Comparison of ENCODE assay signal across 39 mouse cellular contexts in genomic region chr7:28598951-28599350, GRCm38 (mm10). TPM values are rescaled to one million over a fixed set of nuclear protein-coding genes. Genes with fewer than 3 reads are reported as not detected.
DNase-seq lines count a peak whose midpoint lies in the region; ATAC-seq and TF ChIP-seq lines count a peak whose summit lies in the region.
"Had no signal": no experiment of that assay in that cellular context is flagged by ENCODE, and none has a peak within 500 bp of the region (broad histone marks: within the 10 kb centered on the region; RNA-seq: fewer than 3 reads in every experiment).

No protein-coding gene starts in this region.

- 0 out of 2 replicates have a peak overlapping the region, but pooled peaks have one; percentile 15 for H3K27ac ChIP-seq in forebrain, embryonic 12.5 days
- H3K27ac ChIP-seq in forebrain, embryonic 13.5 days: no peak overlapping the region
- H3K27ac ChIP-seq in lung, embryonic 15.5 days: no peak overlapping the region
- no peak overlapping the region for H3K27ac ChIP-seq in CH12.LX (ENCODE audit: insufficient read depth, low read depth)
- peak overlapping the region; percentile 96 for H3K27ac ChIP-seq in embryonic facial prominence, embryonic 10.5 days (replicated peaks)
- H3K27ac ChIP-seq in hindbrain, embryonic 12.5 days: no peak overlapping the region
- H3K27ac ChIP-seq: embryonic facial prominence, embryonic 12.5 days; limb, embryonic 15.5 days had no signal

- no peak for TF ChIP-seq POLR2A in CH12.LX (IDR thresholded peaks at IDR 0.05; ENCODE audit: low read depth, low read length)

- H3K79me2 ChIP-seq in CH12.LX (replicated peaks; ENCODE audit: control insufficient read depth, extremely low read depth, insufficient read depth, poor library complexity, severe bottlenecking): peaks cover 19% of the 10 kb centered on the region

- ATAC-seq in forebrain, embryonic 12.5 days (ENCODE audit: low FRiP score): no peak
- ATAC-seq in forebrain, embryonic 13.5 days: no peak
- no peak for ATAC-seq in lung, embryonic 15.5 days (ENCODE audit: borderline replicate concordance, extremely low read depth, low FRiP score, low TSS enrichment)
- ATAC-seq in hindbrain, embryonic 12.5 days (ENCODE audit: low FRiP score): no peak

- H3K27me3 ChIP-seq in forebrain, embryonic 12.5 days: no peaks in the 10 kb centered on the region
- H3K27me3 ChIP-seq in forebrain, embryonic 13.5 days: no peaks in the 10 kb centered on the region
- H3K27me3 ChIP-seq in lung, embryonic 15.5 days: no peaks in the 10 kb centered on the region
- H3K27me3 ChIP-seq in CH12.LX (replicated peaks): no peaks in the 10 kb centered on the region
- no peaks in the 10 kb centered on the region for H3K27me3 ChIP-seq in embryonic facial prominence, embryonic 10.5 days (replicated peaks; ENCODE audit: low read depth, poor library complexity, severe bottlenecking)
- no peaks in the 10 kb centered on the region for H3K27me3 ChIP-seq in hindbrain, embryonic 12.5 days
- H3K27me3 ChIP-seq: embryonic facial prominence, embryonic 12.5 days; heart, embryonic 12.5 days; limb, embryonic 15.5 days had no signal

- H3K4me1 ChIP-seq in forebrain, embryonic 12.5 days: peaks cover 24% of the 10 kb centered on the region
- H3K4me1 ChIP-seq in forebrain, embryonic 13.5 days: peaks cover 24% of the 10 kb centered on the region
- H3K4me1 ChIP-seq in lung, embryonic 15.5 days: peaks cover 46% of the 10 kb centered on the region
- peaks cover 28 to 57% of the 10 kb centered on the region in 2 experiments for H3K4me1 ChIP-seq in CH12.LX (ENCODE audit: control insufficient read depth in 1 of 2, insufficient read depth in 2 of 2)
- peaks cover 45% of the 10 kb centered on the region for H3K4me1 ChIP-seq in embryonic facial prominence, embryonic 10.5 days
- H3K4me1 ChIP-seq in hindbrain, embryonic 12.5 days: peaks cover 33% of the 10 kb centered on the region

- H3K4me3 ChIP-seq in forebrain, embryonic 12.5 days (replicated peaks): no peak overlapping the region
- no peak overlapping the region for H3K4me3 ChIP-seq in forebrain, embryonic 13.5 days
- no peak overlapping the region for H3K4me3 ChIP-seq in lung, embryonic 15.5 days
- no peak overlapping the region for H3K4me3 ChIP-seq in CH12.LX (replicated peaks in 1 of 3; ENCODE audit: low read depth in 2 of 3, low read length in 2 of 3, poor library complexity in 1 of 3)
- peak overlapping the region; percentile 83; the same call in 1 of the 2 replicates for H3K4me3 ChIP-seq in embryonic facial prominence, embryonic 10.5 days
- no peak overlapping the region for H3K4me3 ChIP-seq in hindbrain, embryonic 12.5 days

- TF ChIP-seq CTCF in CH12.LX (conservative IDR thresholded peaks at IDR 0.05 in 1 of 2, IDR thresholded peaks at IDR 0.05 in 1 of 2; ENCODE audit: low read depth in 2 of 2, low read length in 2 of 2): no peak

- H3K4me2 ChIP-seq in forebrain, embryonic 12.5 days: no peak overlapping the region
- no peak overlapping the region for H3K4me2 ChIP-seq in forebrain, embryonic 13.5 days
- H3K4me2 ChIP-seq in lung, embryonic 15.5 days: peak overlapping the region; percentile 59; the same call in 1 of the 2 replicates
- peak overlapping the region; percentile 95 for H3K4me2 ChIP-seq in CH12.LX (ENCODE audit: insufficient read depth, low read depth, poor library complexity, severe bottlenecking)
- no peak overlapping the region for H3K4me2 ChIP-seq in hindbrain, embryonic 12.5 days (replicated peaks)

- no peaks in the 10 kb centered on the region for H3K9me3 ChIP-seq in forebrain, embryonic 12.5 days
- no peaks in the 10 kb centered on the region for H3K9me3 ChIP-seq in forebrain, embryonic 13.5 days (replicated peaks)
- no peaks in the 10 kb centered on the region for H3K9me3 ChIP-seq in lung, embryonic 15.5 days
- H3K9me3 ChIP-seq in CH12.LX (replicated peaks; ENCODE audit: low read length): no peaks in the 10 kb centered on the region
- no peaks in the 10 kb centered on the region for H3K9me3 ChIP-seq in embryonic facial prominence, embryonic 10.5 days
- H3K9me3 ChIP-seq in hindbrain, embryonic 12.5 days (replicated peaks): no peaks in the 10 kb centered on the region
- H3K9me3 ChIP-seq: embryonic facial prominence, embryonic 12.5 days; heart, embryonic 12.5 days; limb, embryonic 15.5 days had no signal

- in situ Hi-C loops in CH12.LX (cut with MboI; ENCODE audit: low pct_ligation_motif_present, low pct_unique_long_range_greater_than_20kb, low sequenced_read_pairs): no loop called here

- dilution Hi-C loops in CH12.LX (cut with MboI; ENCODE audit: extremely low pct_ligation_motif_present, extremely low pct_unique_long_range_greater_than_20kb, low sequenced_read_pairs): no loop called here

- WGBS in forebrain, embryonic 12.5 days: 70% methylated on average over 2 of the region's 2 CpGs
- WGBS in forebrain, embryonic 13.5 days: 70% methylated on average over 2 of the region's 2 CpGs
- 53% methylated on average over 2 of the region's 2 CpGs for WGBS in lung, embryonic 15.5 days
- WGBS in embryonic facial prominence, embryonic 10.5 days: 65% methylated on average over 2 of the region's 2 CpGs
- 69% methylated on average over 2 of the region's 2 CpGs for WGBS in hindbrain, embryonic 12.5 days

- H3K36me3 ChIP-seq in forebrain, embryonic 12.5 days (replicated peaks): no peaks in the 10 kb centered on the region; the same call in 1 of the 2 replicates
- H3K36me3 ChIP-seq in forebrain, embryonic 13.5 days (ENCODE audit: poor library complexity, severe bottlenecking): no peaks in the 10 kb centered on the region
- no peaks in the 10 kb centered on the region for H3K36me3 ChIP-seq in lung, embryonic 15.5 days
- peaks cover 4 to 12% of the 10 kb centered on the region in 2 experiments for H3K36me3 ChIP-seq in CH12.LX (replicated peaks in 1 of 2; ENCODE audit: control insufficient read depth in 1 of 2, insufficient read depth in 1 of 2, low read length in 1 of 2)
- peaks cover 14% of the 10 kb centered on the region for H3K36me3 ChIP-seq in embryonic facial prominence, embryonic 10.5 days (replicated peaks)
- 0 out of 2 replicates have a peak, but pooled peaks cover 7% of the 10 kb centered on the region for H3K36me3 ChIP-seq in hindbrain, embryonic 12.5 days
- H3K36me3 ChIP-seq: heart, embryonic 12.5 days; limb, embryonic 15.5 days had no signal

- no peak for DNase-seq in lung, postnatal 14 days
- peak; percentile 50 for DNase-seq in CH12.LX (ENCODE audit: extremely low read depth)
- DNase-seq in embryonic facial prominence, embryonic 10.5 days (ENCODE audit: low spot score): no peak
- DNase-seq in layer of hippocampus, adult 8-10 months (ENCODE audit: low spot score in 2 of 2): no peak
- DNase-seq: adrenal gland, adult 2 months; adrenal gland, postnatal 36 days; cerebellum, adult 18-20 months; cerebellum, postnatal 10 days; gastrocnemius, postnatal 25 days; heart, adult 11 months; heart, postnatal 4 days; kidney, adult 18-20 months; kidney, postnatal 36 days; layer of hippocampus, postnatal 36 days; left cerebral cortex, postnatal 4 days; lung, adult 18-20 months; lung, postnatal 10 days; right cerebral cortex, postnatal 4 days; thymus, postnatal 4 days had no signal

- no peak overlapping the region for H3K9ac ChIP-seq in forebrain, embryonic 12.5 days
- H3K9ac ChIP-seq in forebrain, embryonic 13.5 days: no peak overlapping the region
- H3K9ac ChIP-seq in lung, embryonic 15.5 days: no peak overlapping the region
- no peak overlapping the region for H3K9ac ChIP-seq in CH12.LX (ENCODE audit: insufficient read depth, low read depth)
- H3K9ac ChIP-seq in hindbrain, embryonic 12.5 days: no peak overlapping the region
- H3K9ac ChIP-seq: heart, embryonic 12.5 days; limb, embryonic 15.5 days had no signal

- TF ChIP-seq RAD21 in CH12.LX (IDR thresholded peaks at IDR 0.05; ENCODE audit: low read depth, low read length): no peak

- TF ChIP-seq EP300 in CH12.LX (IDR thresholded peaks at IDR 0.05; ENCODE audit: low read length): peak; percentile 78

RNA-seq across cellular contexts. Expression of gene Pak4, which starts 1.0 kb away (rescaled TPM):
- 41.0 and 43.9 TPM in 2 replicates for polyA plus RNA-seq in forebrain, embryonic 12.5 days (2016; fragmentation: Nextera tagmentation; extraction: Ambion mirVana)
- polyA plus RNA-seq in forebrain, embryonic 13.5 days (2015; fragmentation: Nextera tagmentation; extraction: Ambion mirVana): 36.1 and 36.8 TPM in 2 replicates
- polyA plus RNA-seq in lung, embryonic 15.5 days (2015; fragmentation: Nextera tagmentation; extraction: Ambion mirVana): 55.4 and 60.8 TPM in 2 replicates
- 8.3 and 10.7 TPM in 2 replicates for total RNA-seq in CH12.LX (2012; rRNA removed)
- total RNA-seq in CH12.LX (2014; rRNA removed): 6.7 and 7.5 TPM in 2 replicates
- 10.5 and 11.2 TPM in 2 replicates for polyA plus RNA-seq in CH12.LX (2012; ENCODE audit: insufficient read length, low read depth)
- polyA plus RNA-seq in embryonic facial prominence, embryonic 10.5 days (2016; fragmentation: Nextera tagmentation; extraction: Ambion mirVana): 70.1 and 75.8 TPM in 2 replicates
- 31.8 and 34.3 TPM in 2 replicates for polyA plus RNA-seq in hindbrain, embryonic 12.5 days (2016; fragmentation: Nextera tagmentation; extraction: Ambion mirVana)
- total RNA-seq in layer of hippocampus, adult 8-10 months (2022): 10 to 100 TPM; 12.2 to 14.2 (median 13.1) TPM

RNA-seq across cellular contexts. Expression of gene Samd4b, which starts 1.0 kb away (rescaled TPM):
- polyA plus RNA-seq in forebrain, embryonic 12.5 days (2016; fragmentation: Nextera tagmentation; extraction: Ambion mirVana): 35.6 and 37.6 TPM in 2 replicates
- polyA plus RNA-seq in forebrain, embryonic 13.5 days (2015; fragmentation: Nextera tagmentation; extraction: Ambion mirVana): 20.0 and 20.5 TPM in 2 replicates
- polyA plus RNA-seq in lung, embryonic 15.5 days (2015; fragmentation: Nextera tagmentation; extraction: Ambion mirVana): 21.3 and 21.6 TPM in 2 replicates
- total RNA-seq in CH12.LX (2012; rRNA removed) (7.7 and 10.0 TPM in 2 replicates), CH12.LX (2014; rRNA removed) (2.7 and 3.7 TPM in 2 replicates)
- 18.0 and 24.6 TPM in 2 replicates for polyA plus RNA-seq in CH12.LX (2012; ENCODE audit: insufficient read length, low read depth)
- 36.0 and 38.9 TPM in 2 replicates for polyA plus RNA-seq in embryonic facial prominence, embryonic 10.5 days (2016; fragmentation: Nextera tagmentation; extraction: Ambion mirVana)
- 35.6 and 38.6 TPM in 2 replicates for polyA plus RNA-seq in hindbrain, embryonic 12.5 days (2016; fragmentation: Nextera tagmentation; extraction: Ambion mirVana)
- total RNA-seq in layer of hippocampus, adult 8-10 months (2022): 10 to 100 TPM; 62.6 to 73.9 (median 66.2) TPM

RNA-seq across cellular contexts. Expression of gene Acp7, which starts 32.2 kb away (rescaled TPM):
- polyA plus RNA-seq in forebrain, embryonic 12.5 days (2016; fragmentation: Nextera tagmentation; extraction: Ambion mirVana): not detected in 2 replicates
- not detected in 2 replicates for polyA plus RNA-seq in forebrain, embryonic 13.5 days (2015; fragmentation: Nextera tagmentation; extraction: Ambion mirVana)
- not detected in 2 replicates for polyA plus RNA-seq in lung, embryonic 15.5 days (2015; fragmentation: Nextera tagmentation; extraction: Ambion mirVana)
- total RNA-seq in CH12.LX (2012; rRNA removed) (not detected in 2 replicates), CH12.LX (2014; rRNA removed) (not detected in 2 replicates)
- polyA plus RNA-seq in CH12.LX (2012; ENCODE audit: insufficient read length, low read depth): not detected in 2 replicates
- not detected in 2 replicates for polyA plus RNA-seq in embryonic facial prominence, embryonic 10.5 days (2016; fragmentation: Nextera tagmentation; extraction: Ambion mirVana)
- 0.12 TPM in 1 of 2 replicates, not detected in the other for polyA plus RNA-seq in hindbrain, embryonic 12.5 days (2016; fragmentation: Nextera tagmentation; extraction: Ambion mirVana)
- 1 to 10 TPM; 2.2 to 3.8 (median 2.4) TPM for total RNA-seq in layer of hippocampus, adult 8-10 months (2022)
- total RNA-seq: adrenal gland, adult 2 months; adrenal gland, postnatal 36 days; gastrocnemius, adult 18-20 months; gastrocnemius, postnatal 25 days; heart, postnatal 4 days; neutrophil, adult 5-6 weeks had no signal
- polyA plus RNA-seq: activated CD4-positive, CD25-positive, alpha-beta regulatory T cell, adult 4 months; adrenal gland, adult 2 months; forebrain, embryonic 11.5 days; heart, embryonic 12.5 days; heart, postnatal 0 days; intestine, embryonic 14.5 days; kidney, embryonic 16.5 days; spleen, adult 2 months had no signal

RNA-seq across cellular contexts. Expression of gene Nccrp1, which starts 51.9 kb away (rescaled TPM):
- polyA plus RNA-seq in forebrain, embryonic 12.5 days (2016; fragmentation: Nextera tagmentation; extraction: Ambion mirVana): not detected in 2 replicates
- not detected in 2 replicates for polyA plus RNA-seq in forebrain, embryonic 13.5 days (2015; fragmentation: Nextera tagmentation; extraction: Ambion mirVana)
- not detected in 2 replicates for polyA plus RNA-seq in lung, embryonic 15.5 days (2015; fragmentation: Nextera tagmentation; extraction: Ambion mirVana)
- total RNA-seq in CH12.LX (2012; rRNA removed) (not detected in 2 replicates), CH12.LX (2014; rRNA removed) (not detected in 2 replicates)
- not detected in 2 replicates for polyA plus RNA-seq in CH12.LX (2012; ENCODE audit: insufficient read length, low read depth)
- polyA plus RNA-seq in embryonic facial prominence, embryonic 10.5 days (2016; fragmentation: Nextera tagmentation; extraction: Ambion mirVana): 0.10 TPM in 1 of 2 replicates, not detected in the other
- not detected in 2 replicates for polyA plus RNA-seq in hindbrain, embryonic 12.5 days (2016; fragmentation: Nextera tagmentation; extraction: Ambion mirVana)
- total RNA-seq in layer of hippocampus, adult 8-10 months (2022): under 1 TPM in 1 of 4 experiments, not detected in 3; 0.36 TPM
- total RNA-seq: adrenal gland, adult 2 months; gastrocnemius, adult 18-20 months; gastrocnemius, postnatal 25 days; heart, postnatal 4 days; left cerebral cortex, postnatal 4 days had no signal
- polyA plus RNA-seq: activated CD4-positive, CD25-positive, alpha-beta regulatory T cell, adult 4 months; embryonic facial prominence, embryonic 12.5 days; forebrain, embryonic 11.5 days; heart, embryonic 12.5 days; heart, postnatal 0 days; hindbrain, embryonic 16.5 days; intestine, embryonic 14.5 days; kidney, embryonic 16.5 days had no signal

RNA-seq across cellular contexts. Expression of gene Sycn, which starts 58.3 kb away (rescaled TPM):
- polyA plus RNA-seq in forebrain, embryonic 12.5 days (2016; fragmentation: Nextera tagmentation; extraction: Ambion mirVana): not detected in 2 replicates
- polyA plus RNA-seq in forebrain, embryonic 13.5 days (2015; fragmentation: Nextera tagmentation; extraction: Ambion mirVana): not detected in 2 replicates
- polyA plus RNA-seq in lung, embryonic 15.5 days (2015; fragmentation: Nextera tagmentation; extraction: Ambion mirVana): 0.53 TPM in 1 of 2 replicates, not detected in the other
- total RNA-seq in CH12.LX (2012; rRNA removed): not detected in 2 replicates
- not detected in 2 replicates for total RNA-seq in CH12.LX (2014; rRNA removed)
- polyA plus RNA-seq in CH12.LX (2012; ENCODE audit: insufficient read length, low read depth): not detected in 2 replicates
- polyA plus RNA-seq in embryonic facial prominence, embryonic 10.5 days (2016; fragmentation: Nextera tagmentation; extraction: Ambion mirVana): not detected in 2 replicates
- not detected in 2 replicates for polyA plus RNA-seq in hindbrain, embryonic 12.5 days (2016; fragmentation: Nextera tagmentation; extraction: Ambion mirVana)
- not detected for total RNA-seq in layer of hippocampus, adult 8-10 months (2022)
- total RNA-seq: adrenal gland, adult 2 months; adrenal gland, postnatal 36 days; ES-E14; gastrocnemius, adult 18-20 months; gastrocnemius, postnatal 25 days; heart, postnatal 4 days; layer of hippocampus, adult 2 months; layer of hippocampus, postnatal 36 days; left cerebral cortex, postnatal 4 days; neutrophil, adult 5-6 weeks had no signal
- polyA plus RNA-seq: activated CD4-positive, CD25-positive, alpha-beta regulatory T cell, adult 4 months; brain, embryonic 14.5 days; cortical plate, adult 2 months; embryonic facial prominence, embryonic 12.5 days; forebrain, embryonic 11.5 days; heart, embryonic 12.5 days; heart, postnatal 0 days; hindbrain, embryonic 16.5 days; kidney, embryonic 16.5 days; limb, embryonic 15.5 days had no signal

Comparison
In these comparisons a context has a peak if more than half of its experiments do, and no peak if none do; other contexts are left out.
1. H3K27ac ChIP-seq: peak in forebrain, embryonic 12.5 days (single experiment) and embryonic facial prominence, embryonic 10.5 days (single experiment); none in forebrain, embryonic 13.5 days (single experiment), lung, embryonic 15.5 days (single experiment), CH12.LX (single experiment) and hindbrain, embryonic 12.5 days (single experiment).
2. H3K4me2 ChIP-seq: peak in lung, embryonic 15.5 days (single experiment) and CH12.LX (single experiment); none in forebrain, embryonic 12.5 days (single experiment), forebrain, embryonic 13.5 days (single experiment) and hindbrain, embryonic 12.5 days (single experiment).